Mouse (Mus musculus): Measurements from ENCODE around the gene Pipox. TPM values are rescaled to one million over a fixed set of nuclear protein-coding genes. Genes with fewer than 3 reads are reported as not detected.

The Pipox gene
- polyA plus RNA-seq, 1 experiment from 2014 or later: 6.2 TPM

- no peak for ATAC-seq (ENCODE audit: low FRiP score, low TSS enrichment)
- WGBS: 73% methylated on average over 9 of the region's 9 CpGs
- no peaks in the 10 kb centered on the region; the same call in 1 of the 2 replicates for H3K27me3 ChIP-seq (ENCODE audit: control insufficient read depth, insufficient read depth, low read length)
Observed at GRCm38 (mm10) chr11:77860947-77861346, 32.9 kb downstream of the Pipox start.

GRCm38 (mm10) chr11:77858589-77858988 is 35.3 kb downstream of the Pipox start:
- Histone ChIP-seq H3K4me2 (replicated peaks; ENCODE audit: low read depth, low read length) (no peak overlapping the region), H3K27ac (ENCODE audit: low read depth, low read length) (no peak overlapping the region), H3K9ac (ENCODE audit: low read depth, low read length) (no peak overlapping the region), H3K27me3 (ENCODE audit: control insufficient read depth, insufficient read depth, low read length) (no peaks in the 10 kb centered on the region; the same call in 1 of the 2 replicates), H3K36me3 (ENCODE audit: control insufficient read depth, insufficient read depth, low read length) (peaks cover 23% of the 10 kb centered on the region; the same call in 1 of the 2 replicates), H3K4me1 (ENCODE audit: control insufficient read depth, insufficient read depth, low read length) (0 out of 2 replicates have a peak, but pooled peaks cover 6% of the 10 kb centered on the region), H3K4me3 (ENCODE audit: low read length) (no peak overlapping the region), H3K9me3 (ENCODE audit: control insufficient read depth, low read length) (no peaks in the 10 kb centered on the region)
- no peak for ATAC-seq (ENCODE audit: low FRiP score, low TSS enrichment)
- 48% methylated on average over 9 of the region's 9 CpGs for WGBS

More at GRCm38 (mm10) chr11:77860947-77861346, 32.9 kb downstream of the Pipox start:
- no peaks in the 10 kb centered on the region for H3K4me1 ChIP-seq (ENCODE audit: control insufficient read depth, insufficient read depth, low read length)
- H3K27ac ChIP-seq (ENCODE audit: low read depth, low read length): no peak overlapping the region
- H3K9ac ChIP-seq (ENCODE audit: low read depth, low read length): no peak overlapping the region
- H3K4me2 ChIP-seq (replicated peaks; ENCODE audit: low read depth, low read length): no peak overlapping the region
- no peaks in the 10 kb centered on the region for H3K9me3 ChIP-seq (ENCODE audit: control insufficient read depth, low read length)
- peaks cover 16% of the 10 kb centered on the region; the same call in 1 of the 2 replicates for H3K36me3 ChIP-seq (ENCODE audit: control insufficient read depth, insufficient read depth, low read length)
- no peak overlapping the region for H3K4me3 ChIP-seq (ENCODE audit: low read length)

- no peak overlapping the region for H3K9ac ChIP-seq (ENCODE audit: low read depth, low read length)
- peaks cover 27% of the 10 kb centered on the region; the same call in 1 of the 2 replicates for H3K36me3 ChIP-seq (ENCODE audit: control insufficient read depth, insufficient read depth, low read length)
- H3K4me1 ChIP-seq (ENCODE audit: control insufficient read depth, insufficient read depth, low read length): 0 out of 2 replicates have a peak, but pooled peaks cover 6% of the 10 kb centered on the region
- WGBS: 81% methylated on average over 6 of the region's 6 CpGs
- no peaks in the 10 kb centered on the region for H3K9me3 ChIP-seq (ENCODE audit: control insufficient read depth, low read length)
- ATAC-seq (ENCODE audit: low FRiP score, low TSS enrichment): no peak
- no peak overlapping the region for H3K4me2 ChIP-seq (replicated peaks; ENCODE audit: low read depth, low read length)
- no peak overlapping the region for H3K4me3 ChIP-seq (ENCODE audit: low read length)
- H3K27me3 ChIP-seq (ENCODE audit: control insufficient read depth, insufficient read depth, low read length): no peaks in the 10 kb centered on the region; the same call in 1 of the 2 replicates
- H3K27ac ChIP-seq (ENCODE audit: low read depth, low read length): no peak overlapping the region
Observed at GRCm38 (mm10) chr11:77857089-77857488, 36.8 kb downstream of the Pipox start.

GRCm38 (mm10) chr11:77855396-77855795 is 38.5 kb downstream of the Pipox start:
- Histone ChIP-seq H3K9ac (ENCODE audit: low read depth, low read length) (no peak overlapping the region), H3K9me3 (ENCODE audit: control insufficient read depth, low read length) (no peaks in the 10 kb centered on the region), H3K4me1 (ENCODE audit: control insufficient read depth, insufficient read depth, low read length) (peaks cover 15% of the 10 kb centered on the region; the same call in 1 of the 2 replicates), H3K36me3 (ENCODE audit: control insufficient read depth, insufficient read depth, low read length) (peaks cover 31% of the 10 kb centered on the region; the same call in 1 of the 2 replicates), H3K4me2 (replicated peaks; ENCODE audit: low read depth, low read length) (no peak overlapping the region), H3K27ac (ENCODE audit: low read depth, low read length) (no peak overlapping the region), H3K4me3 (ENCODE audit: low read length) (no peak overlapping the region), H3K27me3 (ENCODE audit: control insufficient read depth, insufficient read depth, low read length) (no peaks in the 10 kb centered on the region; the same call in 1 of the 2 replicates)
- no peak for ATAC-seq (ENCODE audit: low FRiP score, low TSS enrichment)
- 22% methylated on average over 15 of the region's 15 CpGs for WGBS

- peaks cover 15% of the 10 kb centered on the region; the same call in 1 of the 2 replicates for H3K4me1 ChIP-seq (ENCODE audit: control insufficient read depth, insufficient read depth, low read length)
- H3K9me3 ChIP-seq (ENCODE audit: control insufficient read depth, low read length): no peaks in the 10 kb centered on the region
- H3K27me3 ChIP-seq (ENCODE audit: control insufficient read depth, insufficient read depth, low read length): no peaks in the 10 kb centered on the region; the same call in 1 of the 2 replicates
- 75% methylated on average over 3 of the region's 3 CpGs for WGBS
- peaks cover 25% of the 10 kb centered on the region; the same call in 1 of the 2 replicates for H3K36me3 ChIP-seq (ENCODE audit: control insufficient read depth, insufficient read depth, low read length)
- no peak for ATAC-seq (ENCODE audit: low FRiP score, low TSS enrichment)
- H3K27ac ChIP-seq (ENCODE audit: low read depth, low read length): no peak overlapping the region
- H3K9ac ChIP-seq (ENCODE audit: low read depth, low read length): no peak overlapping the region
- no peak overlapping the region for H3K4me3 ChIP-seq (ENCODE audit: low read length)
- H3K4me2 ChIP-seq (replicated peaks; ENCODE audit: low read depth, low read length): no peak overlapping the region
Observed at GRCm38 (mm10) chr11:77854641-77855040, 39.3 kb downstream of the Pipox start.

- Histone ChIP-seq H3K27ac (ENCODE audit: low read depth, low read length) (no peak overlapping the region), H3K4me3 (ENCODE audit: low read length) (no peak overlapping the region), H3K27me3 (ENCODE audit: control insufficient read depth, insufficient read depth, low read length) (no peaks in the 10 kb centered on the region), H3K4me1 (ENCODE audit: control insufficient read depth, insufficient read depth, low read length) (peaks cover 20% of the 10 kb centered on the region; the same call in 1 of the 2 replicates), H3K9me3 (ENCODE audit: control insufficient read depth, low read length) (no peaks in the 10 kb centered on the region), H3K36me3 (ENCODE audit: control insufficient read depth, insufficient read depth, low read length) (peaks cover 20% of the 10 kb centered on the region; the same call in 1 of the 2 replicates), H3K4me2 (replicated peaks; ENCODE audit: low read depth, low read length) (no peak overlapping the region), H3K9ac (ENCODE audit: low read depth, low read length) (no peak overlapping the region)
- ATAC-seq (ENCODE audit: low FRiP score, low TSS enrichment): no peak
- 92% methylated on average over 17 of the region's 17 CpGs for WGBS
Observed at GRCm38 (mm10) chr11:77852941-77853668, 40.8 kb downstream of the Pipox start.

GRCm38 (mm10) chr11:77852195-77852594 is 41.7 kb downstream of the Pipox start:
- H3K27me3 ChIP-seq (ENCODE audit: control insufficient read depth, insufficient read depth, low read length): no peaks in the 10 kb centered on the region
- H3K4me2 ChIP-seq (replicated peaks; ENCODE audit: low read depth, low read length): no peak overlapping the region
- H3K9me3 ChIP-seq (ENCODE audit: control insufficient read depth, low read length): no peaks in the 10 kb centered on the region
- peaks cover 15% of the 10 kb centered on the region; the same call in 1 of the 2 replicates for H3K36me3 ChIP-seq (ENCODE audit: control insufficient read depth, insufficient read depth, low read length)
- ATAC-seq (ENCODE audit: low FRiP score, low TSS enrichment): no peak
- no peak overlapping the region for H3K9ac ChIP-seq (ENCODE audit: low read depth, low read length)
- H3K4me3 ChIP-seq (ENCODE audit: low read length): no peak overlapping the region
- WGBS: 52% methylated on average over 3 of the region's 3 CpGs
- H3K27ac ChIP-seq (ENCODE audit: low read depth, low read length): no peak overlapping the region
- H3K4me1 ChIP-seq (ENCODE audit: control insufficient read depth, insufficient read depth, low read length): peaks cover 20% of the 10 kb centered on the region; the same call in 1 of the 2 replicates

GRCm38 (mm10) chr11:77851483-77852010 is 42.3 kb downstream of the Pipox start:
- H3K4me3 ChIP-seq (ENCODE audit: low read length): no peak overlapping the region
- WGBS: 72% methylated on average over 6 of the region's 6 CpGs
- H3K9ac ChIP-seq (ENCODE audit: low read depth, low read length): no peak overlapping the region
- no peaks in the 10 kb centered on the region for H3K9me3 ChIP-seq (ENCODE audit: control insufficient read depth, low read length)
- peaks cover 15% of the 10 kb centered on the region; the same call in 1 of the 2 replicates for H3K36me3 ChIP-seq (ENCODE audit: control insufficient read depth, insufficient read depth, low read length)
- H3K27me3 ChIP-seq (ENCODE audit: control insufficient read depth, insufficient read depth, low read length): no peaks in the 10 kb centered on the region
- no peak for ATAC-seq (ENCODE audit: low FRiP score, low TSS enrichment)
- peaks cover 20% of the 10 kb centered on the region; the same call in 1 of the 2 replicates for H3K4me1 ChIP-seq (ENCODE audit: control insufficient read depth, insufficient read depth, low read length)
- H3K27ac ChIP-seq (ENCODE audit: low read depth, low read length): no peak overlapping the region
- H3K4me2 ChIP-seq (replicated peaks; ENCODE audit: low read depth, low read length): no peak overlapping the region
